Mouse (Mus musculus) intestine, postnatal 0 days (tissue): ENCODE measurements around the gene Clec5a. TPM values are rescaled to one million over a fixed set of nuclear protein-coding genes. Genes with fewer than 3 reads are reported as not detected.

Experiments
- ATAC-seq: fragments of 200-750 bp; cut with Nextera tagmentation; 2 replicates; pipeline ENCODE4 v1.8.0; 2017; ENCODE audit warnings: mild to moderate bottlenecking, moderate TSS enrichment, moderate library complexity
- H3K27ac ChIP-seq: fragments of 300-500 bp; sonication (generic); 2 replicates; pipeline ENCODE4 v1.5.1; 2014; ENCODE audit warnings: mild to moderate bottlenecking, low read depth, low read length, moderate library complexity
- H3K27me3 ChIP-seq: fragments of 300-500 bp; sonication (generic); replicated peaks from 2 replicates; pipeline ENCODE4 v1.6.1; 2014; ENCODE audit warnings: low read length, mixed read lengths; ENCODE audit not compliant: control insufficient read depth, insufficient read depth
- H3K36me3 ChIP-seq: fragments of 300-500 bp; sonication (generic); 2 replicates; pipeline ENCODE4 v1.6.1; 2014; ENCODE audit warnings: mild to moderate bottlenecking, moderate library complexity; ENCODE audit not compliant: control insufficient read depth, insufficient read depth
- H3K4me1 ChIP-seq: fragments of 300-500 bp; sonication (generic); replicated peaks from 2 replicates; pipeline ENCODE4 v1.6.1; 2014; ENCODE audit warnings: antibody characterized with exemption, low read length, mixed read lengths; ENCODE audit not compliant: control insufficient read depth, insufficient read depth
- H3K4me2 ChIP-seq: fragments of 300-500 bp; sonication (generic); replicated peaks from 2 replicates; pipeline ENCODE4 v1.6.1; 2014; ENCODE audit warnings: low read depth, mild to moderate bottlenecking, moderate library complexity
- H3K4me3 ChIP-seq: fragments of 300-500 bp; sonication (generic); 2 replicates; pipeline ENCODE4 v1.5.1; 2014; ENCODE audit warnings: low read depth, low read length
- H3K9ac ChIP-seq: fragments of 300-500 bp; sonication (generic); 2 replicates; pipeline ENCODE4 v1.6.1; 2014; ENCODE audit warnings: mild to moderate bottlenecking, low read depth, low read length
- H3K9me3 ChIP-seq: fragments of 300-500 bp; sonication (generic); 2 replicates; pipeline ENCODE4 v1.6.1; 2016; ENCODE audit warnings: mixed run types; ENCODE audit not compliant: control insufficient read depth
- CTCF ChIP-seq: sonication (generic); IDR thresholded peaks from 2 replicates; pipeline ENCODE4 v1.5.1; 2016; ENCODE audit warnings: low read depth, mild to moderate bottlenecking, control low read depth, antibody characterized with exemption, moderate library complexity
- WGBS: fragments of 180-500 bp; shearing (Covaris S2); extraction: QIAGEN DNeasy Blood & Tissue Kit; methylation state at CpG from one replicate; pipeline ENCODE4 v1.1.7; 2014; 5-methylcytosine and 5-hydroxymethylcytosine counted together
- polyA plus RNA-seq: library from polyadenylated mRNA; unstranded; fragments of >200 nt; fragmentation: Nextera tagmentation; extraction: Ambion mirVana; gene quantifications from 2 replicates; pipeline ENCODE4 v1.2.1, GENCODE M21; 2015

The Clec5a gene
- polyA plus RNA-seq, 1 experiment from 2014 or later, result 0.77 TPM

- Histone ChIP-seq H3K27ac (no peak overlapping the region), H3K4me3 (no peak overlapping the region), H3K27me3 (no peaks in the 10 kb centered on the region), H3K36me3 (no peaks in the 10 kb centered on the region), H3K9ac (no peak overlapping the region), H3K4me1 (no peaks in the 10 kb centered on the region), H3K4me2 (no peak overlapping the region), H3K9me3 (no peaks in the 10 kb centered on the region)
- no peak for TF ChIP-seq CTCF
- 70% methylated on average over 3 of the region's 3 CpGs for WGBS
- ATAC-seq, result no peak
Measured at GRCm38 (mm10) chr6:40573618-40574017, 12.0 kb downstream of the Clec5a start.

- no peaks in the 10 kb centered on the region for H3K27me3 ChIP-seq
- H3K4me2 ChIP-seq, result no peak within 1 kb of the TSS
- no peaks in the 10 kb centered on the region for H3K36me3 ChIP-seq
- WGBS, result 78% methylated on average over 3 of the region's 3 CpGs
- H3K27ac ChIP-seq, result no peak within 1 kb of the TSS
- H3K4me1 ChIP-seq, result no peaks in the 10 kb centered on the region
- TF ChIP-seq CTCF, result no peak
- no peak within 1 kb of the TSS for H3K4me3 ChIP-seq
- no peaks in the 10 kb centered on the region for H3K9me3 ChIP-seq
- H3K9ac ChIP-seq, result no peak within 1 kb of the TSS
- no peak for ATAC-seq
Measured at GRCm38 (mm10) chr6:40569187-40569586, 16.4 kb downstream of the Clec5a start, which contains the start of gene Olfr460. Gene Olfr460 (plus strand): TSS chr6:40569487.

- WGBS, result 85% methylated on average over 2 of the region's 2 CpGs
- no peak within 1 kb of the TSS for H3K4me3 ChIP-seq
- H3K9ac ChIP-seq, result no peak within 1 kb of the TSS
- H3K36me3 ChIP-seq, result no peaks in the 10 kb centered on the region
- H3K4me1 ChIP-seq, result no peaks in the 10 kb centered on the region
- H3K9me3 ChIP-seq, result no peaks in the 10 kb centered on the region
- no peak within 1 kb of the TSS for H3K27ac ChIP-seq
- TF ChIP-seq CTCF, result no peak
- H3K27me3 ChIP-seq, result no peaks in the 10 kb centered on the region
- no peak within 1 kb of the TSS for H3K4me2 ChIP-seq
- ATAC-seq, result no peak
Measured at GRCm38 (mm10) chr6:40554950-40555349, 30.7 kb downstream of the Clec5a start, which contains the start of gene Olfr461. Gene Olfr461 (minus strand): TSS chr6:40555050.

GRCm38 (mm10) chr6:40544690-40545089, 40.9 kb downstream of the Clec5a start:
- ATAC-seq, result no peak
- no peaks in the 10 kb centered on the region for H3K9me3 ChIP-seq

More at GRCm38 (mm10) chr6:40544690-40545089, 40.9 kb downstream of the Clec5a start:
- Histone ChIP-seq H3K4me1 (no peaks in the 10 kb centered on the region), H3K4me3 (no peak overlapping the region), H3K9ac (no peak overlapping the region), H3K4me2 (no peak overlapping the region), H3K27me3 (no peaks in the 10 kb centered on the region), H3K27ac (no peak overlapping the region), H3K36me3 (no peaks in the 10 kb centered on the region)
- WGBS, result 84% methylated on average over 10 of the region's 10 CpGs
- TF ChIP-seq CTCF, result no peak

Other genes starting within 250 kb of the Clec5a start
- 4.4 TPM in 2 replicates for gene E330009J07Rik, start 149.7 kb downstream of the Clec5a start, polyA plus RNA-seq
- gene Wee2, start 146.7 kb downstream of the Clec5a start, polyA plus RNA-seq, result not detected in 2 replicates
- 82.8 and 89.1 TPM in 2 replicates for gene Ssbp1, start 114.5 kb downstream of the Clec5a start, polyA plus RNA-seq
- gene Tas2r137, start 94.6 kb downstream of the Clec5a start, polyA plus RNA-seq, result not detected in 2 replicates
- gene Tas2r108, start 92.3 kb downstream of the Clec5a start, polyA plus RNA-seq, result not detected in 2 replicates
- gene Prss37, start 66.3 kb downstream of the Clec5a start, polyA plus RNA-seq, result not detected in 2 replicates
- not detected in 2 replicates for gene Olfr461, start 30.8 kb downstream of the Clec5a start, polyA plus RNA-seq
- not detected in 2 replicates for gene Olfr460, start 16.3 kb downstream of the Clec5a start, polyA plus RNA-seq
- not detected in 2 replicates for gene Tas2r138, start 27.5 kb upstream of the Clec5a start, polyA plus RNA-seq
- gene Mgam, start 43.0 kb upstream of the Clec5a start, polyA plus RNA-seq, result 38.9 and 52.2 TPM in 2 replicates